Mouse (Mus musculus): Measurements from ENCODE around the gene Kif17. TPM values are rescaled to one million over a fixed set of nuclear protein-coding genes. Genes with fewer than 3 reads are reported as not detected.

The Kif17 gene
- polyA plus RNA-seq (2014; fragmentation: Nextera tagmentation; extraction: Ambion mirVana), result 0.81 and 0.99 TPM in 2 replicates

DNA sequence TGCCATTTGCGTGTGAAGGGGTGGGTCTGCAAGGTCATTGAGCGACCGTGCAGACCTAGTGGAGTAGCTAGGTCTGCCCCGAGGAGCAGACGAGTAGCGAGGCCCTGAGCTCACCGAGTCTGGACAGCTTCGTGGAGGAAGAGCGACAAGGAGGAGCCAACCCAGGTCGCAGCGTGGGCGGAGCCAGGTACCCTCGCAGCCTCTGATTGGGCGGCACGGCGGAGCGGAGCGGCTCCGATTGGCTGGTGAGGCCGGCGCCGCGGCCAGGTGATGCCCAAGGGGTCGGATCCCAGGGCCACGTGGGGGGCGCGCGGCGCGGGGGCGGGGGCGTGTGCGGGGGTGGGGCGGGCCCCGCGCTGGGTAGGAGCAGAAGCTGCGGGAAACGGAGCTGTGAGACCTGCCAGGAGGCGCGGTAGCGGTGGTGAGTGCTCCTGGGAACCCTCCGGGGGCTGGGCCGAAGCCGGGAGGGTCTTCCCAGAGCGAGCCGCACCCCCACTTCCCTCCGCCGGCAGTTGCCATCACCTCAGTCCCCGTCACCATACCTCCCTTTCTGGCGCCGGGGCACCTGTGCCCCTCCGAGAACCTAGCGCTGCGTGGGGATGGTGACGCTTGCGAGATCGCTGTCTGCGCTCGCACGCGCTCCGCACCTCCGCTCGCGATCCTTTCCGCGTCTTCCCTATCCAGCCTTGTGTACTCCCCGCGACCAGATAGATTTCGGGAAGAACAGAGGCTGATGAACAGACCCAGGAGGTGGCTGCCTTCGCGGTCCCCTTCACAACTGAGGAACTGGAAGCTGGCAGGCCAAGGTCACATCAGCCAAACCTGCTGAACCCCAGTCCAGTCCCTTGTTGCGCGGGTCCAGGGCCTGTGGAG, at the start of gene Kif17, which contains the start of gene Sh2d5:
Gene Kif17, plus strand, starts transcription at position 348 of the 873 bp plus-strand sequence.
Gene Sh2d5, plus strand, starts transcription at position 316 of the 873 bp plus-strand sequence.
- Histone ChIP-seq H3K4me3 (ENCODE audit: low read length) (peak within 1 kb of the TSS; percentile 49), H3K4me1 (ENCODE audit: control insufficient read depth, insufficient read depth, low read length) (peaks cover 18% of the 10 kb centered on the region), H3K27me3 (ENCODE audit: control insufficient read depth, insufficient read depth, low read length) (peaks cover 13% of the 10 kb centered on the region), H3K9me3 (ENCODE audit: control insufficient read depth, low read length) (no peaks in the 10 kb centered on the region), H3K36me3 (ENCODE audit: control insufficient read depth, insufficient read depth, low read length) (peaks cover 17% of the 10 kb centered on the region; the same call in 1 of the 2 replicates), H3K4me2 (replicated peaks; ENCODE audit: low read depth, low read length) (peak within 1 kb of the TSS; percentile 99), H3K9ac (ENCODE audit: low read depth, low read length) (peak within 1 kb of the TSS; percentile 56), H3K27ac (ENCODE audit: low read depth, low read length) (no peak within 1 kb of the TSS)
- ATAC-seq (ENCODE audit: low FRiP score, low TSS enrichment), result peak; percentile 88
- under 1% methylated on average over 58 of the region's 74 CpGs for WGBS

- Histone ChIP-seq H3K4me3 (ENCODE audit: low read length) (no peak overlapping the region), H3K4me2 (replicated peaks; ENCODE audit: low read depth, low read length) (no peak overlapping the region), H3K27me3 (ENCODE audit: control insufficient read depth, insufficient read depth, low read length) (no peaks in the 10 kb centered on the region), H3K9me3 (ENCODE audit: control insufficient read depth, low read length) (no peaks in the 10 kb centered on the region), H3K9ac (ENCODE audit: low read depth, low read length) (no peak overlapping the region), H3K36me3 (ENCODE audit: control insufficient read depth, insufficient read depth, low read length) (peaks cover 85% of the 10 kb centered on the region), H3K27ac (ENCODE audit: low read depth, low read length) (no peak overlapping the region), H3K4me1 (ENCODE audit: control insufficient read depth, insufficient read depth, low read length) (no peaks in the 10 kb centered on the region)
- ATAC-seq (ENCODE audit: low FRiP score, low TSS enrichment), result no peak
- 91% methylated on average over 3 of the region's 3 CpGs for WGBS
Observed at GRCm38 (mm10) chr4:138200769-138201168, 49.5 kb upstream of the Kif17 start.

GRCm38 (mm10) chr4:138201696-138202095, 48.5 kb upstream of the Kif17 start:
- Histone ChIP-seq H3K9me3 (ENCODE audit: control insufficient read depth, low read length) (no peaks in the 10 kb centered on the region), H3K27me3 (ENCODE audit: control insufficient read depth, insufficient read depth, low read length) (no peaks in the 10 kb centered on the region), H3K27ac (ENCODE audit: low read depth, low read length) (no peak overlapping the region), H3K4me2 (replicated peaks; ENCODE audit: low read depth, low read length) (no peak overlapping the region), H3K4me1 (ENCODE audit: control insufficient read depth, insufficient read depth, low read length) (no peaks in the 10 kb centered on the region), H3K9ac (ENCODE audit: low read depth, low read length) (no peak overlapping the region), H3K36me3 (ENCODE audit: control insufficient read depth, insufficient read depth, low read length) (peaks cover 80% of the 10 kb centered on the region), H3K4me3 (ENCODE audit: low read length) (no peak overlapping the region)
- ATAC-seq (ENCODE audit: low FRiP score, low TSS enrichment), result no peak
- WGBS, result 85% methylated on average over 9 of the region's 9 CpGs

DNA sequence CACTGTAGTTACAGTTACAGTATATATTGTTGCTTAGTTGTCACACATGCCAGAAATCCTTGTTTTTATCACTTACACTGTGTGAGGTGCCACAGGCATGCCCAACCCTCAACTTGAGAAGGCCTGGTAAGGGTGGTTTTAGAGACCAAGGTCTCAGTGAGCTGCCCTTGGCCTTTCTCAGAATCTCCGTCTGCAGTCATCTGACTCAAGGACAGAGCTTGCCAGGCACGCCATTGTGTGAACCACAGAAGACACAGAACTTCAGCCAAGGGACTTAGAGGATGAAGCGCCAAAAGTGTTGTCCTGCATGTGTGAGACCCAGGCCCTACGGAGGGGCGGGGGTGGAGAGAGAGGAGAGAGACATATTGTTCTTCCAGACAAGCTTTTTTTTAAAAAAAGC, 40.1 kb upstream of the Kif17 start:
- H3K9me3 ChIP-seq (ENCODE audit: control insufficient read depth, low read length), result no peaks in the 10 kb centered on the region
- H3K36me3 ChIP-seq (ENCODE audit: control insufficient read depth, insufficient read depth, low read length), result peaks cover 40% of the 10 kb centered on the region
- H3K4me3 ChIP-seq (ENCODE audit: low read length), result no peak overlapping the region
- 0 out of 2 replicates have a peak, but pooled peaks cover 3% of the 10 kb centered on the region for H3K4me1 ChIP-seq (ENCODE audit: control insufficient read depth, insufficient read depth, low read length)
- no peak overlapping the region for H3K4me2 ChIP-seq (replicated peaks; ENCODE audit: low read depth, low read length)
- no peak overlapping the region for H3K9ac ChIP-seq (ENCODE audit: low read depth, low read length)
- no peak for ATAC-seq (ENCODE audit: low FRiP score, low TSS enrichment)
- H3K27me3 ChIP-seq (ENCODE audit: control insufficient read depth, insufficient read depth, low read length), result no peaks in the 10 kb centered on the region
- H3K27ac ChIP-seq (ENCODE audit: low read depth, low read length), result no peak overlapping the region
- WGBS, result 91% methylated on average over 5 of the region's 5 CpGs

GRCm38 (mm10) chr4:138213861-138214260, 36.4 kb upstream of the Kif17 start:
- H3K4me3 ChIP-seq (ENCODE audit: low read length), result no peak overlapping the region
- ATAC-seq (ENCODE audit: low FRiP score, low TSS enrichment), result no peak
- H3K9ac ChIP-seq (ENCODE audit: low read depth, low read length), result no peak overlapping the region
- H3K27ac ChIP-seq (ENCODE audit: low read depth, low read length), result no peak overlapping the region
- no peaks in the 10 kb centered on the region for H3K9me3 ChIP-seq (ENCODE audit: control insufficient read depth, low read length)
- 88% methylated on average over 3 of the region's 3 CpGs for WGBS
- no peaks in the 10 kb centered on the region for H3K27me3 ChIP-seq (ENCODE audit: control insufficient read depth, insufficient read depth, low read length)
- peaks cover 18% of the 10 kb centered on the region for H3K4me1 ChIP-seq (ENCODE audit: control insufficient read depth, insufficient read depth, low read length)
- H3K4me2 ChIP-seq (replicated peaks; ENCODE audit: low read depth, low read length), result no peak overlapping the region
- peaks cover 12% of the 10 kb centered on the region for H3K36me3 ChIP-seq (ENCODE audit: control insufficient read depth, insufficient read depth, low read length)

- H3K27me3 ChIP-seq (ENCODE audit: control insufficient read depth, insufficient read depth, low read length), result no peaks in the 10 kb centered on the region
- WGBS, result 50% methylated on average over 13 of the region's 13 CpGs
- H3K4me1 ChIP-seq (ENCODE audit: control insufficient read depth, insufficient read depth, low read length), result peaks cover 19% of the 10 kb centered on the region
- peak overlapping the region; percentile 72 for H3K4me3 ChIP-seq (ENCODE audit: low read length)
- H3K36me3 ChIP-seq (ENCODE audit: control insufficient read depth, insufficient read depth, low read length), result peaks cover 2% of the 10 kb centered on the region; the same call in 1 of the 2 replicates
- H3K27ac ChIP-seq (ENCODE audit: low read depth, low read length), result peak overlapping the region; percentile 98
- H3K4me2 ChIP-seq (replicated peaks; ENCODE audit: low read depth, low read length), result peak overlapping the region; percentile 60
- H3K9ac ChIP-seq (ENCODE audit: low read depth, low read length), result peak overlapping the region; percentile 98
- no peaks in the 10 kb centered on the region for H3K9me3 ChIP-seq (ENCODE audit: control insufficient read depth, low read length)
- no peak for ATAC-seq (ENCODE audit: low FRiP score, low TSS enrichment)
Observed at GRCm38 (mm10) chr4:138215671-138216199, 34.5 kb upstream of the Kif17 start.

DNA sequence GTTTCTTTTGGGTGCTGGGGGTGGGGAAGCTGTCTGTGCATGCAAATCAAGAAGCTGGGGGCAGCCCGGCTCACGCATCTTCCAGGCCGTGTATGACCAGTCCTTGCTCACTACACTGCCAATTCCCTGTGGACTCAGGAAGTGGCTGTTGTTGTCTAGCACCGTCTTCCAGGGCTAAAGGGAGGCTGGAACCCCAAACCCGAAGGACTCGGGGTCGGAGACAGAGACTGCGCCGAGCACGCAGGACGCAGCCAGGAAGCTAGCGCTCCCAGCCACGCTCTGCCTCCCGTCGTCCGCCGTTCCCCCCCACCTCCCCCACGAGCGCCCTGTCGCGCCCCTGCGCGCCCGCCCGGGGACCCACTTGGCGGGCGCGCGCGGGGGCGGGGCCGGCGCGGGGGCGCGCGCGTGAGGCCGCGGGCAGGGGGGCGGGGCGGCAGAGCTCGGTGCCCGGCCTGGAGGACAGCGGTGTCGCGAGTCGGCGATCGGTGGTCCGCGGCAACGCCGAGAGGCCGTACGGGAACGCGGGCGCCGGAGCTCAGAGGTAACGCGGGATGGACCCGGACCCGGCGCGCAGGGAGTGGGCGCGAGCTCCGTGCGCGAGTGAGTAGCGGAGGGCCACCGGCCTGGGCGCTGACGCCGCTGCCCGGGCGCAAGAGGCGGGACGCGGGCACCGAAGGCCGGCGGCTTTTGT, 33.9 kb upstream of the Kif17 start, which contains the start of gene Hp1bp3:
Gene Hp1bp3, plus strand, starts transcription at position 97 of the 691 bp plus-strand sequence.
- Histone ChIP-seq H3K27me3 (ENCODE audit: control insufficient read depth, insufficient read depth, low read length) (no peaks in the 10 kb centered on the region), H3K9me3 (ENCODE audit: control insufficient read depth, low read length) (no peaks in the 10 kb centered on the region), H3K4me3 (ENCODE audit: low read length) (peak within 1 kb of the TSS; percentile 72), H3K27ac (ENCODE audit: low read depth, low read length) (peak within 1 kb of the TSS; percentile 98), H3K36me3 (ENCODE audit: control insufficient read depth, insufficient read depth, low read length) (peaks cover 5% of the 10 kb centered on the region; the same call in 1 of the 2 replicates), H3K4me1 (ENCODE audit: control insufficient read depth, insufficient read depth, low read length) (peaks cover 19% of the 10 kb centered on the region), H3K4me2 (replicated peaks; ENCODE audit: low read depth, low read length) (peak within 1 kb of the TSS; percentile 73), H3K9ac (ENCODE audit: low read depth, low read length) (peak within 1 kb of the TSS; percentile 98)
- under 1% methylated on average over 68 of the region's 84 CpGs for WGBS
- peak; percentile 71 for ATAC-seq (ENCODE audit: low FRiP score, low TSS enrichment)

- peak; percentile 97 for ATAC-seq (ENCODE audit: low FRiP score, low TSS enrichment)
- Histone ChIP-seq H3K4me2 (replicated peaks; ENCODE audit: low read depth, low read length) (peak overlapping the region; percentile 73), H3K27ac (ENCODE audit: low read depth, low read length) (peak overlapping the region; percentile 98), H3K9ac (ENCODE audit: low read depth, low read length) (peak overlapping the region; percentile 98), H3K9me3 (ENCODE audit: control insufficient read depth, low read length) (no peaks in the 10 kb centered on the region), H3K4me1 (ENCODE audit: control insufficient read depth, insufficient read depth, low read length) (peaks cover 16% of the 10 kb centered on the region), H3K4me3 (ENCODE audit: low read length) (peak overlapping the region; percentile 72), H3K36me3 (ENCODE audit: control insufficient read depth, insufficient read depth, low read length) (peaks cover 8% of the 10 kb centered on the region), H3K27me3 (ENCODE audit: control insufficient read depth, insufficient read depth, low read length) (no peaks in the 10 kb centered on the region)
- under 1% methylated on average over 39 of the region's 68 CpGs for WGBS
Observed at GRCm38 (mm10) chr4:138216891-138217392, 33.3 kb upstream of the Kif17 start.
